Mouse (Mus musculus) CD4-positive naive resting alpha-beta T cell, adult 57 days (primary cell): ENCODE data around the gene Dgkg. TPM values are rescaled to one million over a fixed set of nuclear protein-coding genes. Genes with fewer than 3 reads are reported as not detected.

Source experiments
- total RNA-seq: library from RNA; stranded (reverse); gene quantifications from one replicate; pipeline ENCODE4 v1.2.4, GENCODE M21; 2023

Gene Dgkg
- total RNA-seq: 1.6 TPM

DNA sequence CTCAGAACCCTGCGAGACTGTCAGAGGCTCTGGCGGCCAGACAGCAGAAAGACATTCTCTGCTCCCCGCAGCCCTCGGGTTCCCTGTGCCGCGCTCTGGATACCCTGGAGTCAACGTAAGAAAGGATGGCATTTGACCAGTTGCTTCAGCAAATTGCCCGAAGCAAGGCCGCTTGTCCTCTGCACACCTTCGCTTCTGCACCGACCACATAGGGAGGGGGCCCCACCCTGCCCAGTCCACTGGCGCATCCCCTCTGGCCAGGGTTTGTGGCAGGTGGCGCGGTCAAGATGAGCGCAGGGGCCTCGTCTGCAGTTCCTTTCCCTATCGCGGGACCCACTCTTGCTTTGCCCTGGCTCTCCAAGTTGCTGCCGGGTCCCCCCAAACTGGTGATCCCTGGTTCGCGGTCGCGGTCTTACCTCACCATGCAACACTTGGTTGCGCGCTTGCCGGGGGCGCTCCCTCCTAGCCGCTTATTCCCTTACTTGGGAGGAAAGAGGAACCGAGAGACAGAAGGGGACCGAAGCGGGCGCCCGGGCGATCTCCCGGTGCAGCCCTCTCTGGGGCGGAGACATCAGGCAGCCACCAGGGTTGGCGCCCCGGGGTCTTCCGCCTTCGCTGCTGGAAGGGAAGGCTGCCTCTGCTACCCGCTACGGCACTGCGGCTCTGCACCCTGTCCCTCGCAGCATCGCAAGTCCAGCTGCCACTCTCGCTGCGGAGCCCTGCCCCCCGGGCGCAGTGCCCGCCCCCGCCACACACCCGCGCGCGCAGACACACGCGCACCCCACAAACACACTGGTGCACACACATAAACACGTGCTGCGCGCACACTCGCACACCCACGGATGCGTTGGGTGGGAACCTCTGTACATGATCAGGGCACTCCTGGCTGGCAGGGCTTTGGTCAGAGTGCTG lies at the start of gene Dgkg:
Gene Dgkg (minus strand): TSS at position 689 of the 912 bp plus-strand sequence.

GRCm38 (mm10) chr16:22439499-22440177 lies 217.4 kb downstream of the Dgkg start, which contains the start of gene Etv5:
Gene Etv5 (minus strand): TSS chr16:22439719.

Other genes starting within 250 kb of the Dgkg start
- 2.3 TPM for gene Etv5, start 217.5 kb downstream of the Dgkg start, total RNA-seq
- gene Crygs, start 154.4 kb upstream of the Dgkg start, total RNA-seq: not detected
- gene Tbccd1, start 200.4 kb upstream of the Dgkg start, total RNA-seq: 15.0 TPM
- gene Dnajb11, start 200.6 kb upstream of the Dgkg start, total RNA-seq: 52.9 TPM
- gene Ahsg, start 234.1 kb upstream of the Dgkg start, total RNA-seq: not detected